Mouse (Mus musculus): ENCODE data around the gene Tcirg1. TPM values are rescaled to one million over a fixed set of nuclear protein-coding genes. Genes with fewer than 3 reads are reported as not detected.

The Tcirg1 gene
- total RNA-seq (2022) = 10 to 100 TPM; 19.4 to 39.9 (median 30.6) TPM

- DNase-seq (ENCODE audit: low spot score in 2 of 2) = peak in 1 of 2 experiments; percentile 51
Measured at GRCm38 (mm10) chr19:3906795-3907786, at the start of gene Tcirg1. Tcirg1 (minus strand) TSS chr19:3907133.

GRCm38 (mm10) chr19:3955804-3956203 is 48.9 kb upstream of the Tcirg1 start:
- no peak for DNase-seq (ENCODE audit: low spot score in 2 of 2)

DNA sequence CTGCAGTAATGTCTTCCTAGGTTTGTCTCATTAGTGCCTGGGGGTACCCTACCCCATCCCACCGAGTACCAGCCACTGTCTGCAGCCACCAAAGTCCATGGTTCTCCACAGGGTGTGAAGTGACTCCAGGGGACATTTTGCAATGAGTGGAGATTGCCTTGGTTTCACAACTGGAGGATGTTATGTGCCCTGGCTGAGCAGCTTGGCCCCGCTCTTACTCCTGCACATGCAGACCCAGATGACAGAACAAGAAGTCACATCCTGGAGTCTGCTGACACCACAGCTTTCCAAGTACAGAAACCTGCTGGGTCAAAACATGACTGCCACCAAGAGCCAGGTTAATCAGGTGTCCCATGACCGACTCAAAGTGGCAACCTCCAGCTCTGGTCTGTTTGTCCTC is 48.1 kb upstream of the Tcirg1 start:
- no peak for DNase-seq (ENCODE audit: low spot score in 2 of 2)

DNA sequence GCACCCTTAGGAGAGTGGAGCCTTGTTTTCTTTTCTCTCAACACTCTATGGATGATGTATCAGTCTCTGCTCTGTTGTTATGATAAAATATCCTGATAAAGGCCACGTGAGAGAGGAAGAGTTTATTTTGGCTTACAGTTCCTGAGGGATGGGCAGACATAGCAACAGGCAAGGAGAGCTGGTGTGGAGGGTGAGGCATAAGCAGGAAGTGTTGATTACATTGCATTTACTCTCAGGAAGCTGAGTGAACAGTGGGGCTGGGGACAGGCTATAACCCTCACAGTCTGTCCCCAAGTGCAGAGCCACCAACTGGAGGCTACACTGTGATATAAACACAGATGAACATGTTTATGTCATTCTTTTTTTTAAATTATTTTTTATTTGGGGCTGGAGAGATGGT is 45.2 kb upstream of the Tcirg1 start:
- no peak for DNase-seq (ENCODE audit: low spot score in 2 of 2)

- DNase-seq (ENCODE audit: low spot score in 2 of 2) = no peak
Measured at GRCm38 (mm10) chr19:3951461-3951860, 44.5 kb upstream of the Tcirg1 start.

GRCm38 (mm10) chr19:3950331-3950730 is 43.4 kb upstream of the Tcirg1 start:
- DNase-seq (ENCODE audit: low spot score in 2 of 2) = no peak

GRCm38 (mm10) chr19:3948546-3948945 is 41.6 kb upstream of the Tcirg1 start:
- DNase-seq (ENCODE audit: low spot score in 2 of 2) = no peak

GRCm38 (mm10) chr19:3947813-3948212 is 40.9 kb upstream of the Tcirg1 start:
- DNase-seq (ENCODE audit: low spot score in 2 of 2) = no peak

DNA sequence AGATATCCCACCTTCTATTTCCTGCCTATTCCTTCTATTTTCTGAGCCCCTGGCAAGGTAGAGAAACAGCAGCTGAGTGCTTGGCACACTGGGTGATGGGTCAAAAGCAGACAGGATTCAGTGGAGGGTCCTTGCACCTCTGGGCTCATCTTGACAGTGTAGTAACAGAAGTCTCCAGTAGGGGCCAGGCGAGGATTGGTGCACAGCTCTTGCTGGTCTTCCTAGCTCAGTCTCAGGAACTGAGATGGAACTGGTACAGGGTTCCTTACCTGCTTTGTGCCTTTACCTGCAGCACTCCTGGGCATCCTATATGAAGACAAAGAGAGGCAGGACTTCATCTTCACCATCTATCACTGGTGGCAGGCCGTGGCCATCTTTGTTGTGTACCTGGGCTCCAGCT is 39.8 kb upstream of the Tcirg1 start:
- DNase-seq (ENCODE audit: low spot score in 2 of 2) = peak in 1 of 2 experiments; percentile 66

GRCm38 (mm10) chr19:3945872-3946564 is 39.1 kb upstream of the Tcirg1 start:
- no peak for DNase-seq (ENCODE audit: low spot score in 2 of 2)

DNA sequence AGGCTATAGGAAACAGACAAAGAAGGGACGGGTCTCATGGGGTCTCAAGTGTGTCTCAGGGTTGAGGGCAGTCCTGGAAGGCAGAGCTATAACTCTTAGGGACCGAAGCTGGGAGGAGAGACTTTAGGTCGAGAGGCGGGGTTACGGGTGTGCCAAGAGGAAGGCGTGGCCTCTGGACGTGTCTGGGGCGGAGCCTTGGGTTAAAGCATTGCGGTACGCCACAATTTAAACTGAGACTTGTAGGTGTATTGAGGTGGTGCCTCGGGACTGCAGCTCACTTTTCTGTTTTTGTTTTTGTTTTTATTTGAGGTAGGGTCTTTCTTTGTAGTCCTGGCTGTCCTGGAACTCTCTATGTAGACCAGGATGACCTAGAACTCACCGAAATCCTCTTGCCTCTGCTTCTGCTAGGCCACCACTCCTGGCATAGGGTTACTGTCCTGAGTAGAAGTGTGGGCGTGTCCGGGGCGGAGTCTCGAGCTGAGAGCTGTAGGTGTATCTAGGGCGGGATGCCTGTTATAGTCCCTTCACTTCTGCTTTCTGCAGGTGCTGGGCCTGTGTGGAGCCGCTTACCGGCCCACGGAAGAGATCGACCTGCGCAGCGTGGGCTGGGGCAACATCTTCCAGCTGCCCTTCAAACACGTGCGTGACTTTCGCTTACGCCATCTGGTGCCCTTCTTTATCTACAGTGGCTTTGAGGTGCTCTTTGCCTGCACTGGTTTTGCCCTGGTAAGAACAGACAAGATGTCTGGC is 36.2 kb upstream of the Tcirg1 start:
- no peak for DNase-seq (ENCODE audit: low spot score in 2 of 2)

GRCm38 (mm10) chr19:3942315-3942714 is 35.4 kb upstream of the Tcirg1 start:
- DNase-seq (ENCODE audit: low spot score in 2 of 2) = no peak

DNA sequence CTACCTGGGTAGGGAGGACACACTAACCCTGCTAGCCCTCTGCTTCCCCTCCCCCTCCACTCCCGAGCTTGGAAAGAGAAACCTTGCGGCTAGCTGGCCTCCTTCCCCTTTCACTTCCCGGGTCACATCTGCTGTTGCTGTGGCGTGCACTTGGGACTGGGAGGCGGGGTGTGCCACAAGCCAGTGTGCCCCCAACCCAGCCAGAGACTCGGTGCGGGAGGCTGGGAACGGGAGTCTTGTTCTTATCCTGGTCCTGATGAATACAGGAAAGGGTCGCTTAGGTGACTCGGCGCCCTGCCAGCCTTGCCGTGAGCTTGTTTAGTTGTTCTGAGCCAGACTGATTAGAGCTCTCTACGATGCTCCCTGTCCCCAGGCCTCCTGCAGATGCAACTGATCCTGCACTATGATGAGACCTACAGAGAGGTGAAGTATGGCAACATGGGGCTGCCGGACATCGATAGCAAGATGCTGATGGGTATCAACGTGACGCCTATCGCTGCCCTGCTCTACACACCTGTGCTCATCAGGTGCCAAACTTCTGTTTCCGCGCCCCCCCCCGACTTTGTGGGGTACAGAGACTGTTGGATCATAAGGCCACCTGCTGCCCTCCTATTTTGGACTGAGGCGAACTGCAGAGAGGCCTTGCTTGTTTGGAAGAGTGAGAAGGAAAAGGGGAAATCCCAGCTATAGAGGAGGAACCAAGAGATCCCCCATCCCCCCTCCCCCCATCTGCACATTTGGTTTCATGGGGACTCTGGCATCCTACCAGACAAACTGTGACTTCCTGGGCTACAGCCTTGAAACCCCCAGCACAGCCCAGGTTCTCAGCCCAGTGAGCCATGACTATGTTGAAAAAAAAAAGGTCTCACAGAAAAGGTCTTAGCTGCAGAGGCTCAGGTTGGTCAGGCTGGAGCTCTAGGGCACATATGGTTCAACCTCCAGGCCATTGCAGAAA is 29.2 kb upstream of the Tcirg1 start:
- no peak for DNase-seq (ENCODE audit: low spot score in 2 of 2)

- DNase-seq (ENCODE audit: low spot score in 2 of 2) = no peak
Measured at GRCm38 (mm10) chr19:3935032-3935895, 28.3 kb upstream of the Tcirg1 start, which contains the start of gene Unc93b1. Unc93b1 (plus strand) TSS chr19:3935186.

DNA sequence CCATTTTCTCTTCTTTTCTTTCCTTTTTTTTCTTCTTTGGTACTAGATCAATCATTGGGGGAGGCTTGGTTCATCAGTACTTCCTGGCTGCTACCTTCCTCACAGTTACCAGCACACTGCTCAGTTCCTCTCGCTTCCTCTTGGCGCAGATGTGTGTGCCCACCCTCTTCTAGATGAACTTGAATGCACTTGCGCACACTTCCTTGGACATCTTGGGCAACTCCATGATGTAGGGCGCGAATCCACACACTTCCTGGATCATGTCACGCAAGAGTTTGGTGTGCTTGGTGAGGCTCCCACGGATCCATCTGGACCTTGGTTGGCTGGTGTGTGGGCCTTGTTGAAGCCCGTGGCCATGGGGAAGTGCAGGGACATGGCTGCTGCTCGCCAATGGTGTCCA is 24.8 kb upstream of the Tcirg1 start:
- DNase-seq (ENCODE audit: low spot score in 2 of 2) = no peak

- DNase-seq (ENCODE audit: low spot score in 2 of 2) = no peak
Measured at GRCm38 (mm10) chr19:3930262-3931057, 23.5 kb upstream of the Tcirg1 start.

DNA sequence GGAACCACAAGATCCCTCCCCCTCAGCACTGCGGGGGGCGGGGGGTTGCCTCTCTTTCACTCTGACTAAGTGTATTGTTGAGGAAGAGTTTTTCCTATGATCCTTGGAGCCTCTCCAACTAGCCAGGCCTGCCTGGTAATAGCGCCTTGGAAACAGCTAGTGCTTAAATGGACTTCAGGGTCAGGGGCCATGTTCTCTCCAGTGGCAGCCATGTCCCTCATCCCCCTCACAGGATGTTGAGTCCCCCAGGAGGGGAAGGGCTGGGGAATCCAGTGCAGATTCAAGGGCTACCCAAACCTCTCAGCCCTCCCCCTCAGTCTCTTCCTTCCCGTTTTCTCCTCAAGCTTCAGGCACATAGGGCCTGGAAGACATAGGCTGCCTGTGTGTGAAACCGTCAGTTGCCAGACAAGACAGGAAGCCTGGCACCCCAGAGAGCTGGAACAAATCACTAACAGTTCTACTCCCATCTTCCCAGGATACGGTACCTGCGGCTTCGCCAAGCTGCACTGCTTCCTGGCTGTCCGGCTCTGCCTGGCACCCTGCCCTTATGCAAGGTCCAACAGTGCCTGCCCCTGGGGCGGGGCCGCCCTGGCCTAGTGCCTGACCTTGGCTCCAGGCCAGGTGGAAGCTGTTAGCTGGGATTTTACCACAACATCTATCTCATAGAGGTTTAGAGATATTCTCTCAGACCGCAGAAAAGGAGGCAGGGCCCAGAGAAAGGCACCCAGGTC is 22.4 kb upstream of the Tcirg1 start, which contains the start of gene Aldh3b1:
Gene Aldh3b1, minus strand, starts transcription at position 598 of the 731 bp plus-strand sequence.
- peak in 1 of 2 experiments; percentile 72 for DNase-seq (ENCODE audit: low spot score in 2 of 2)

- DNase-seq (ENCODE audit: low spot score in 2 of 2) = no peak
Measured at GRCm38 (mm10) chr19:3928779-3929178, 21.8 kb upstream of the Tcirg1 start.

Data from layer of hippocampus, adult 8-10 months (tissue).